Mouse (Mus musculus) common myeloid progenitor, adult 5-6 weeks (primary cell): ENCODE measurements around the gene 4833439L19Rik. TPM values are rescaled to one million over a fixed set of nuclear protein-coding genes. Genes with fewer than 3 reads are reported as not detected.

ENCODE experiments used
- ATAC-seq: replicated peaks from 2 replicates; pipeline ENCODE4 v1.8.0; 2016; ENCODE audit warnings: low read depth, mild to moderate bottlenecking, moderate TSS enrichment, inconsistent platforms; ENCODE audit not compliant: poor library complexity, severe bottlenecking
- total RNA-seq: library from RNA; stranded (forward); fragments of 200-1000, 187-1606 nt; gene quantifications from 2 replicates; pipeline ENCODE4 v1.2.3, GENCODE M21; 2017

4833439L19Rik gene
- total RNA-seq, 1 experiment from 2014 or later: 28.2 TPM

GRCm38 (mm10) chr13:54585831-54586230 lies 20.6 kb upstream of the 4833439L19Rik start:
- no peak for ATAC-seq

- no peak for ATAC-seq
These were observed 17.6 kb upstream of the 4833439L19Rik start for GRCm38 (mm10) chr13:54582860-54583259.

- ATAC-seq: no peak
These were observed 16.9 kb upstream of the 4833439L19Rik start for GRCm38 (mm10) chr13:54582126-54582525.

- no peak for ATAC-seq
These were observed 16.1 kb upstream of the 4833439L19Rik start for GRCm38 (mm10) chr13:54581385-54581784.

- peak; percentile 71 for ATAC-seq
These were observed 12.6 kb upstream of the 4833439L19Rik start for GRCm38 (mm10) chr13:54577652-54578507.

- ATAC-seq: no peak
These were observed 10.3 kb upstream of the 4833439L19Rik start for GRCm38 (mm10) chr13:54575489-54575888.

GRCm38 (mm10) chr13:54574854-54575481 lies 9.7 kb upstream of the 4833439L19Rik start, which contains the start of gene Arl10:
Gene Arl10 (plus strand): TSS chr13:54575015.
- ATAC-seq: peak; percentile 63

- ATAC-seq: no peak
These were observed 7.4 kb upstream of the 4833439L19Rik start for GRCm38 (mm10) chr13:54572621-54573020.

GRCm38 (mm10) chr13:54571637-54572036 lies 6.4 kb upstream of the 4833439L19Rik start:
- ATAC-seq: no peak

- no peak for ATAC-seq
These were observed 5.5 kb upstream of the 4833439L19Rik start for GRCm38 (mm10) chr13:54570736-54571135.

GRCm38 (mm10) chr13:54569282-54569681 lies 4.0 kb upstream of the 4833439L19Rik start:
- ATAC-seq: no peak

- no peak for ATAC-seq
These were observed 3.1 kb upstream of the 4833439L19Rik start for GRCm38 (mm10) chr13:54568380-54568779.

- peak; percentile 58 for ATAC-seq
These were observed 535 bp upstream of the 4833439L19Rik start for GRCm38 (mm10) chr13:54565594-54566345.

- 0 out of 2 replicates have a peak, but pooled peaks have one; percentile 2 for ATAC-seq
These were observed 719 bp downstream of the 4833439L19Rik start for GRCm38 (mm10) chr13:54564232-54565200.

- no peak for ATAC-seq
These were observed 2.7 kb downstream of the 4833439L19Rik start for GRCm38 (mm10) chr13:54562562-54562961.

GRCm38 (mm10) chr13:54560608-54561007 lies 4.6 kb downstream of the 4833439L19Rik start:
- no peak for ATAC-seq

GRCm38 (mm10) chr13:54559656-54560055 lies 5.6 kb downstream of the 4833439L19Rik start:
- no peak for ATAC-seq

- ATAC-seq: no peak
These were observed 7.6 kb downstream of the 4833439L19Rik start for GRCm38 (mm10) chr13:54557652-54558051.

GRCm38 (mm10) chr13:54556796-54557195 lies 8.4 kb downstream of the 4833439L19Rik start:
- no peak for ATAC-seq
